Mouse (Mus musculus) forebrain, embryonic 14.5 days (tissue): ENCODE data around the gene Trpm2. TPM values are rescaled to one million over a fixed set of nuclear protein-coding genes. Genes with fewer than 3 reads are reported as not detected.

Source experiments
- ATAC-seq: fragments of 200-750 bp; cut with Nextera tagmentation; 2 replicates; pipeline ENCODE4 v1.8.0; 2017; ENCODE audit warnings: mild to moderate bottlenecking, moderate library complexity
- DNase-seq: peaks from one replicate; pipeline ENCODE4 v3.0.0-alpha.2; 2015; ENCODE audit warnings: low spot score
- H3K27ac ChIP-seq: fragments of 300-500 bp; sonication (generic); 2 replicates; pipeline ENCODE4 v1.5.1; 2014; ENCODE audit warnings: low read depth, mild to moderate bottlenecking, control low read depth, low read length, moderate library complexity
- H3K27me3 ChIP-seq: fragments of 300-500 bp; sonication (generic); replicated peaks from 2 replicates; pipeline ENCODE4 v1.6.1; 2014; ENCODE audit warnings: low read length, control low read depth, mixed read lengths; ENCODE audit not compliant: control insufficient read depth, insufficient read depth
- H3K36me3 ChIP-seq: fragments of 300-500 bp; sonication (generic); 2 replicates; pipeline ENCODE4 v1.6.1; 2014; ENCODE audit warnings: low read length, control low read depth; ENCODE audit not compliant: control insufficient read depth, insufficient read depth
- H3K4me1 ChIP-seq: fragments of 300-500 bp; sonication (generic); 2 replicates; pipeline ENCODE4 v1.6.1; 2014; ENCODE audit warnings: antibody characterized with exemption, low read length, control low read depth; ENCODE audit not compliant: control insufficient read depth, insufficient read depth
- H3K4me2 ChIP-seq: fragments of 300-500 bp; sonication (generic); 2 replicates; pipeline ENCODE4 v1.6.1; 2014; ENCODE audit warnings: mild to moderate bottlenecking, control low read depth, low read length
- H3K4me3 ChIP-seq: fragments of 300-500 bp; sonication (generic); 2 replicates; pipeline ENCODE4 v1.5.1; 2014; ENCODE audit warnings: low read depth, low read length, control low read depth
- H3K9ac ChIP-seq: fragments of 300-500 bp; sonication (generic); 2 replicates; pipeline ENCODE4 v1.6.1; 2014; ENCODE audit warnings: mild to moderate bottlenecking, low read length, control low read depth, moderate library complexity
- H3K9me3 ChIP-seq: fragments of 300-500 bp; sonication (generic); replicated peaks from 2 replicates; pipeline ENCODE4 v1.6.1; 2016; ENCODE audit warnings: low read length, control low read depth, mixed read lengths; ENCODE audit not compliant: control insufficient read depth
- WGBS: fragments of 180-500 bp; shearing (Covaris S2); extraction: QIAGEN DNeasy Blood & Tissue Kit; methylation state at CpG from one replicate; pipeline ENCODE4 v1.1.7; 2014; 5-methylcytosine and 5-hydroxymethylcytosine counted together
- polyA plus RNA-seq: library from polyadenylated mRNA; unstranded; fragments of >200 nt; fragmentation: Nextera tagmentation; extraction: Ambion mirVana; gene quantifications from 2 replicates; pipeline ENCODE4 v1.2.1, GENCODE M21; 2014

The Trpm2 gene
- polyA plus RNA-seq, 1 experiment from 2014 or later, result 1.4 TPM

DNA sequence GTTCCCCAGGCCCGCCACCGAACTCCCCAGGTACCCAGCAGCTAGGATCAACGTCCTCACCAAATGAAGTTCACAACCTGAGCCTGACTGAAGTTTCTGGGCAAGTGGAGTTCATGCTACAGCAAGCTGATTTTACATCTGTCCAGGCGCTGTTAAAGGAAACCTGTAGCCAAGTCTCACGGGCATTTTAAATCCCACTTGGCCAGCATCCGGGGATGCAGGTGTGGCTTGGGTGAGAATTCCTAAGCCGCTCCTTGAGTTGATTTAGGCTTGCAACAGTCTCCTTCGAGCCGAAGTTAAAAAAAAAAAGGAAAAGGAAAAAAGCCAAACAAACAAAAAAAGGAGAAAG, 39.6 kb upstream of the Trpm2 start, which contains the start of gene Pfkl:
TSS of gene Pfkl (minus strand) at position 139 of the 349 bp plus-strand sequence.
- peak; percentile 18 for ATAC-seq
- under 1% methylated on average over 9 of the region's 9 CpGs for WGBS

GRCm38 (mm10) chr10:78009184-78009944, 39.0 kb upstream of the Trpm2 start:
- ATAC-seq, result peak; percentile 98
- peak overlapping the region; percentile 75 for H3K4me3 ChIP-seq
- H3K4me1 ChIP-seq, result peaks cover 14% of the 10 kb centered on the region
- no peaks in the 10 kb centered on the region for H3K27me3 ChIP-seq
- peak overlapping the region; percentile 61 for H3K4me2 ChIP-seq
- peak overlapping the region; percentile 88 for H3K9ac ChIP-seq
- peak; percentile 96 for DNase-seq
- H3K36me3 ChIP-seq, result no peaks in the 10 kb centered on the region
- H3K27ac ChIP-seq, result peak overlapping the region; percentile 93
- H3K9me3 ChIP-seq, result no peaks in the 10 kb centered on the region
- WGBS, result under 1% methylated on average over 57 of the region's 59 CpGs

More for the DNA sequence above, 39.6 kb upstream of the Trpm2 start, which contains the start of gene Pfkl:
- Histone ChIP-seq H3K9ac (peak within 1 kb of the TSS; percentile 88), H3K4me3 (peak within 1 kb of the TSS; percentile 75), H3K27me3 (no peaks in the 10 kb centered on the region), H3K9me3 (no peaks in the 10 kb centered on the region), H3K4me1 (peaks cover 14% of the 10 kb centered on the region), H3K27ac (peak within 1 kb of the TSS; percentile 93), H3K36me3 (no peaks in the 10 kb centered on the region), H3K4me2 (peak within 1 kb of the TSS; percentile 61)
- DNase-seq, result no peak

DNA sequence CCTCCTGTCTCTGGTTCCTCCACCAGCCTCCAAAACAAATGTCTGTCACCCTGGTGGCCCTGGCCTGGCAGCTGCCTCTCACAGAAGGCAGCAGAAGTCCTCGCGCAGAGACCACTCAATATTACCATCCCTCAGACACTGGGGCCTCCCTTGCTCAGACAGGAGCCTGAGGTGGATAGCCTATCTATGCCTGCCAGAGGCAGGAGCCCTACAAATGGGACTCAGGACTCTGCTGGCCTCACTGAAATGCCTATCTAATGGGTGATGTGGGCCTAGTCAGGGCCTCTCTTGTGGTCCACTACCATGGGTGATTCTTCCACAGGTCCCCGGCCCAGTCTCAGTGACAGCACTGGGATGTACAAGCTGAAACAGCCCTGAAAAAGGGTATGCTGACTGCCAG, 37.8 kb upstream of the Trpm2 start:
- Histone ChIP-seq H3K27ac (no peak overlapping the region), H3K9ac (peak overlapping the region; percentile 88), H3K4me1 (peaks cover 14% of the 10 kb centered on the region), H3K36me3 (peaks cover 3% of the 10 kb centered on the region; the same call in 1 of the 2 replicates), H3K9me3 (no peaks in the 10 kb centered on the region), H3K4me3 (peak overlapping the region; percentile 75), H3K27me3 (no peaks in the 10 kb centered on the region), H3K4me2 (peak overlapping the region; percentile 61)
- DNase-seq (no peak), ATAC-seq (no peak)
- 81% methylated on average over 3 of the region's 3 CpGs for WGBS

DNA sequence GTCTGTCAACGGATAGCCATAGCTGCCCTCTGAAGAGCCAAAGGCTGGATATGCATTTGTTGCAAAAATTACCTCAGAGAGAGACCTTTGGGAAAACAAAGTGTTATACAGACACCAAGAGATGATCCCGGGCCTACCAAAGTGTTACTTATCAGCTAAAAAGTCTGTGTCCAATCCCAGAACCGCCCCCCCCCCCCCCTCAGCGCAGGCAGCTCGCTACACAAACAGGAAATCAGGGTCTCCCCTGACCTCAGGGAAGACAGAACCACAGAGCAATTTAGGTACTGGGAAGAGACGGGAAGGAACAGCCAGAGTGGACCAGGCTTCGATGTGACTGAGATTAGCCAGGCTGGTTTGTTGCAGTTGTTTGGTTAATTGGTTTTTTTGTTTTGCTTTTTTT, 36.8 kb upstream of the Trpm2 start:
- DNase-seq (no peak), ATAC-seq (no peak)
- H3K4me3 ChIP-seq, result no peak overlapping the region
- H3K27me3 ChIP-seq, result no peaks in the 10 kb centered on the region
- peak overlapping the region; percentile 18; the same call in 1 of the 2 replicates for H3K4me2 ChIP-seq
- peaks cover 6% of the 10 kb centered on the region; the same call in 1 of the 2 replicates for H3K36me3 ChIP-seq
- WGBS, result 49% methylated on average over 7 of the region's 7 CpGs
- H3K9me3 ChIP-seq, result no peaks in the 10 kb centered on the region
- H3K9ac ChIP-seq, result peak overlapping the region; percentile 45
- H3K4me1 ChIP-seq, result peaks cover 14% of the 10 kb centered on the region
- no peak overlapping the region for H3K27ac ChIP-seq

DNA sequence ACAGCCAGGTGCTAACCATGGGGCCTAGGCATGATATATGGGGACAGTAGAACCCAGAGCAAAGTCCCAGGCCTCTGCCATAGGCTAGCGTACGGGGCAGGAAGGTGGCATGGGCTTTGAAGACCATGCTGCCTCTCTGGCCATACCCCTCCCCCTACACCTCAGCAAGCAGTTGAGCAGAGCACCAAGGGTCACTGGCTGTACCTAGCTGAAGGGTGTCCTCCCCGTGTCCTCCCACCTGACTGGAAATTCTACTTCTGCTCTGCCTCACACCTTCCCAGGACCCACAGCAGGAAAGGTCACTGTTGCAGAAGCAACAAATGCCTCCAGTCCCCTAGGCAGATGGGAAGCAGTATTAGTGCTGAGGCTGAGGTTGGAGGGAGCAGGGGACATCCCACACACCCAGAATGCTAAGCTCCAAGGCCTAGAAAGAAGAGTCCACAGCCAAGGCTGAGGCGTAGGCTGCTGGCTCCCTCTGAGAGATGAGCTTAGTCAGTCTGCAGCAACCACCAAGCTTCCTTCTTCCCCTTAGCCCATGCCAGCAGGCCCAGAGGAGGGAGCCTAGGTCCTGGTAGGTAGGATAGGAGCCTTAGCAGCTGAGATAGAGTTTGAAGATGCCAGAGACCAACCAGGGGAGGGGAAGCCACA, 35.6 kb upstream of the Trpm2 start:
- Histone ChIP-seq H3K9me3 (no peaks in the 10 kb centered on the region), H3K9ac (no peak overlapping the region), H3K4me1 (peaks cover 14% of the 10 kb centered on the region), H3K4me3 (no peak overlapping the region), H3K27ac (no peak overlapping the region), H3K36me3 (peaks cover 17% of the 10 kb centered on the region), H3K4me2 (no peak overlapping the region), H3K27me3 (no peaks in the 10 kb centered on the region)
- WGBS, result 91% methylated on average over 4 of the region's 4 CpGs
- DNase-seq, result no peak
- ATAC-seq, result no peak

- H3K9ac ChIP-seq, result no peak overlapping the region
- ATAC-seq (no peak), DNase-seq (no peak)
- H3K4me1 ChIP-seq, result peaks cover 14% of the 10 kb centered on the region
- H3K4me3 ChIP-seq, result no peak overlapping the region
- no peaks in the 10 kb centered on the region for H3K27me3 ChIP-seq
- H3K4me2 ChIP-seq, result no peak overlapping the region
- 87% methylated on average over 3 of the region's 3 CpGs for WGBS
- H3K36me3 ChIP-seq, result peaks cover 30% of the 10 kb centered on the region
- H3K27ac ChIP-seq, result no peak overlapping the region
- H3K9me3 ChIP-seq, result no peaks in the 10 kb centered on the region
Observed at GRCm38 (mm10) chr10:78004479-78005100, 34.2 kb upstream of the Trpm2 start.

GRCm38 (mm10) chr10:78002316-78002715, 32.0 kb upstream of the Trpm2 start:
- H3K9me3 ChIP-seq, result no peaks in the 10 kb centered on the region
- H3K4me1 ChIP-seq, result no peaks in the 10 kb centered on the region; the same call in 1 of the 2 replicates
- no peaks in the 10 kb centered on the region for H3K27me3 ChIP-seq
- DNase-seq (no peak), ATAC-seq (no peak)
- H3K4me3 ChIP-seq, result no peak overlapping the region
- 96% methylated on average over 2 of the region's 2 CpGs for WGBS
- H3K36me3 ChIP-seq, result peaks cover 52% of the 10 kb centered on the region
- no peak overlapping the region for H3K4me2 ChIP-seq
- no peak overlapping the region for H3K27ac ChIP-seq
- no peak overlapping the region for H3K9ac ChIP-seq

- Histone ChIP-seq H3K4me3 (no peak overlapping the region), H3K4me1 (no peaks in the 10 kb centered on the region), H3K27me3 (no peaks in the 10 kb centered on the region), H3K4me2 (no peak overlapping the region), H3K27ac (no peak overlapping the region), H3K9ac (no peak overlapping the region), H3K9me3 (no peaks in the 10 kb centered on the region), H3K36me3 (peaks cover 57% of the 10 kb centered on the region)
- WGBS, result 84% methylated on average over 11 of the region's 11 CpGs
- no peak for DNase-seq
- no peak for ATAC-seq
Observed at GRCm38 (mm10) chr10:78001796-78002195, 31.4 kb upstream of the Trpm2 start.
